Mouse (Mus musculus) liver, adult 2 months (tissue): ENCODE data around the gene Ubqln1.

ENCODE experiments used
- CTCF ChIP-seq: fragments of 200-500 bp; IDR thresholded peaks from 2 replicates; pipeline ENCODE4 v1.5.1; 2011; ENCODE audit warnings: low read depth, low read length, control low read depth
- POLR2A ChIP-seq: fragments of 200-500 bp; IDR thresholded peaks from 2 replicates; pipeline ENCODE4 v1.6.1; 2011; ENCODE audit warnings: low read length, control low read depth; ENCODE audit not compliant: insufficient read depth; ENCODE audit errors: extremely low read depth

GRCm38 (mm10) chr13:58232070-58232469 is 16.6 kb upstream of the Ubqln1 start:
- no peak for TF ChIP-seq POLR2A
- TF ChIP-seq CTCF: no peak
